Mouse (Mus musculus) lung, postnatal 0 days (tissue): ENCODE results near the gene Kdm1b. TPM values are rescaled to one million over a fixed set of nuclear protein-coding genes. Genes with fewer than 3 reads are reported as not detected.

ENCODE experiments used
- ATAC-seq: fragments of 200-750 bp; cut with Nextera tagmentation; 2 replicates; pipeline ENCODE4 v1.8.0; 2017; ENCODE audit warnings: moderate library complexity
- DNase-seq: peaks from one replicate; pipeline ENCODE4 v3.0.0-alpha.2; 2016; ENCODE audit warnings: low spot score
- H3K27ac ChIP-seq: fragments of 300-500 bp; sonication (generic); 2 replicates; pipeline ENCODE4 v1.5.1; 2014; ENCODE audit warnings: antibody characterized with exemption, mild to moderate bottlenecking, low read length, mixed read lengths
- H3K27me3 ChIP-seq: fragments of 300-500 bp; sonication (generic); replicated peaks from 2 replicates; pipeline ENCODE4 v1.6.1; 2014; ENCODE audit warnings: low read length, mixed read lengths; ENCODE audit not compliant: insufficient read depth
- H3K36me3 ChIP-seq: fragments of 300-500 bp; sonication (generic); 2 replicates; pipeline ENCODE4 v1.6.1; 2014; ENCODE audit warnings: low read length, mixed read lengths; ENCODE audit not compliant: insufficient read depth
- H3K4me1 ChIP-seq: fragments of 300-500 bp; sonication (generic); 2 replicates; pipeline ENCODE4 v1.6.1; 2014; ENCODE audit warnings: antibody characterized with exemption, low read depth, low read length, mixed read lengths; ENCODE audit not compliant: insufficient read depth
- H3K4me2 ChIP-seq: fragments of 300-500 bp; sonication (generic); replicated peaks from 2 replicates; pipeline ENCODE4 v1.6.1; 2014; ENCODE audit warnings: low read depth, mild to moderate bottlenecking, low read length, moderate library complexity, mixed read lengths
- H3K4me3 ChIP-seq: fragments of 300-500 bp; sonication (generic); 2 replicates; pipeline ENCODE4 v1.5.1; 2014; ENCODE audit warnings: low read depth, low read length
- H3K9ac ChIP-seq: fragments of 300-500 bp; sonication (generic); replicated peaks from 2 replicates; pipeline ENCODE4 v1.6.1; 2014; ENCODE audit warnings: low read depth, mild to moderate bottlenecking
- H3K9me3 ChIP-seq: fragments of 300-500 bp; sonication (generic); 2 replicates; pipeline ENCODE4 v1.6.1; 2016; ENCODE audit warnings: low read length, mixed read lengths
- CTCF ChIP-seq: IDR thresholded peaks from 2 replicates; pipeline ENCODE4 v1.5.1; 2016; ENCODE audit warnings: antibody characterized with exemption, mild to moderate bottlenecking
- EP300 ChIP-seq: IDR thresholded peaks from 2 replicates; pipeline ENCODE4 v1.6.1; 2016; ENCODE audit warnings: antibody characterized with exemption, mild to moderate bottlenecking, control low read depth
- WGBS: fragments of 180-500 bp; shearing (Covaris S2); extraction: QIAGEN DNeasy Blood & Tissue Kit; methylation state at CpG from one replicate; pipeline ENCODE4 v1.1.7; 2014; 5-methylcytosine and 5-hydroxymethylcytosine counted together
- polyA plus RNA-seq: library from polyadenylated mRNA; unstranded; fragments of >200 nt; fragmentation: Nextera tagmentation; extraction: Ambion mirVana; gene quantifications from 2 replicates; pipeline ENCODE4 v1.2.1, GENCODE M21; 2015

Kdm1b gene
- polyA plus RNA-seq, 1 experiment from 2014 or later: 7.0 TPM

DNA sequence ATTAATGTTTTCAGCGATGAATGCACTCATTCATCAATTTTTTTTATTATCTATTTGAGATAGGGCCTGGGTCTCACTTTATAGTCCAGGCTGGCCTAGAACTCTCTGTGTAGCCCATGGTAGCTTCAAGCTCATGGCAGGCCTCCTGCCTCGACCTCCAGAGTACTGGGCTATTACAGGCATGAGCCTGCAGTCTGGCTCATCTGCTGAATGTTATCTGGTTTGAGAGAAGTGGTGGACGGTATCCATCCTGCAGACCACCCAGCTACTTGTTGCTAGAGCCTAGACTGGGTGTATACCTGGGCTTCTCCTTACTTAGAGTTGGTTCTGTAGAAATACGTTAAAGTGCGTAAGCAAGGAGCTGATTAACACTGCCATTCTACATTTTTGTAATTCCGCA, 23.7 kb downstream of the Kdm1b start:
- 88% methylated on average over 6 of the region's 6 CpGs for WGBS

DNA sequence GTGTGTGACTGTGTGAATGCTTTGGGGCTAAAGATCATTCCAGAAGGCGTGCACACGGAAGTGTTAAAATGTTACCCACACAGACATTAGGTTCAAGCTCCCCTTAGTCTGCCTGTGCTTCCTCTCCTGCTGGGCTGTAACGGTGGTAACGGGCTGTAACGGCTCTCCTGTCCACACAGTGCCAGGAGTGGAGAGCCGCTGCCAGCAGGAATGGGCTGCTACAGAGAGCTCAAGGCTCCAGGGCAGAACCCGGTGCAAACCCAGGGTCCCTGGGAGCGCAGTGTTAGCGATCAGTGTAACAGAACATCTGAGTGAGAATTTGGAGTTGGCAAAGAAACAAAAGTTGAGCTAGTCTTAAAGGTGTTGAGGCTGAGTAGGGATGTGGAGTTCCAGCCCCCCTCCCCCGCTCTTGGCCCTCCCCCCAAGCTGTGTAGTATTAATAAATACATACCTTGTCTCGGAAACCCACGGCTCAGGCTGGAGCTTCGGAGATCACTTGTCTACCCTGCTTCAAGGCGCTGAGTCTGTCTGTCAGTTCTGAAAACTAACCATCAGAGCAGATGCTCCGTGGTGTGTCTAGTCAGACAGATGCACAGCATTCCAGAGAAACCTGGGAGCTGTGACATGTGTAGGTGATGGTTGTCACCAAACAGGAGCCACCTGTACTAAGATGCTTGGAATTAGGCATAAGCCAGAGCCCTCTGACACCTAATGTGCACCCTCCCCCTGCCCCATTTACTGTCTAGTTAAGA, 27.2 kb downstream of the Kdm1b start:
- H3K27ac ChIP-seq: no peak overlapping the region
- H3K36me3 ChIP-seq: peaks cover 17% of the 10 kb centered on the region; the same call in 1 of the 2 replicates
- H3K4me2 ChIP-seq: no peak overlapping the region
- H3K9me3 ChIP-seq: no peaks in the 10 kb centered on the region
- ATAC-seq: no peak
- no peak overlapping the region for H3K9ac ChIP-seq
- no peak for DNase-seq
- no peaks in the 10 kb centered on the region for H3K27me3 ChIP-seq
- 72% methylated on average over 15 of the region's 15 CpGs for WGBS
- no peaks in the 10 kb centered on the region for H3K4me1 ChIP-seq
- TF ChIP-seq CTCF (no peak), EP300 (no peak)
- H3K4me3 ChIP-seq: no peak overlapping the region

More for the DNA sequence above, 23.7 kb downstream of the Kdm1b start:
- H3K36me3 ChIP-seq: peaks cover 7% of the 10 kb centered on the region; the same call in 1 of the 2 replicates
- H3K9ac ChIP-seq: no peak overlapping the region
- H3K9me3 ChIP-seq: no peaks in the 10 kb centered on the region
- no peak overlapping the region for H3K4me3 ChIP-seq
- DNase-seq (no peak), ATAC-seq (no peak)
- H3K4me2 ChIP-seq: no peak overlapping the region
- no peaks in the 10 kb centered on the region for H3K27me3 ChIP-seq
- H3K4me1 ChIP-seq: no peaks in the 10 kb centered on the region
- no peak for TF ChIP-seq CTCF
- H3K27ac ChIP-seq: no peak overlapping the region

DNA sequence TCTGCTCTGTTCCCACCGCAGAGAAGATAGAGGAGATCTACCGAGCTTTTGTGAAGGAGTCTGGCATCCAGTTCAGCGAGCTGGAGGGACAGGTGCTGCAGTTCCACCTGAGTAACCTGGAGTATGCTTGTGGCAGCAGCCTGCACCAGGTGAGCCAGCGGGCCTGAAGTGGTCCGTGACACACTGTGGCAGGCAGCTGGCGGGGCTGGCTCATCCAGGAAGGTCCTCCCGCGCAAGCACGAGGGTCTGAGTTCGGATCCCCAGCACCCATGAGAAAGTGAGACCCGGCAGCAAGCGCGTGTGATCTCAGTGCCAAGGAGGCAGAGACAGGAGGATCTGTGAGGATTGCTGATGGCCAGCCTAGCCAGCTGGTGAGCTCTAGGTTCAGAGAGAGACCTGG, 28.6 kb downstream of the Kdm1b start:
- WGBS: 88% methylated on average over 13 of the region's 13 CpGs

DNA sequence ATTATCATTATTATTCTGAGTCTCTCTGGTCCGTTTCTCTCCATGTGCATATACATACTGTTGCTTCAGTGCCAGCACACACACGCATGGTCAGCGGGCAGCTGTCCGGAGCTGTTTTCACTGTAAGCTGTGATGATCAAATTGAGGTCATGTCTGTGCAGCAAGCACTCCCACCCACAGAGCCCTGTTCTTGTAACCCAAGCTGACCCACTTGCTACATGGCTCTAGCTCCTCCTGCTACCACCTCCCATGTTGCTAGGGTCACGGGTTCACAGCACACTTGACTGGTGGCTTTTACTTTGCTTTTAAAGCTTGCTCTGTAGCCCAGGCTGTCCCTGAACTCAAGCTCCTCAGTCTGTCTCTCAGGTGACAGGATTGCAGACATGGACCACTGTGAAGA, 29.2 kb downstream of the Kdm1b start:
- ATAC-seq (no peak), DNase-seq (no peak)
- Histone ChIP-seq H3K9me3 (no peaks in the 10 kb centered on the region), H3K36me3 (peaks cover 16% of the 10 kb centered on the region; the same call in 1 of the 2 replicates), H3K4me1 (no peaks in the 10 kb centered on the region), H3K27ac (no peak overlapping the region), H3K9ac (no peak overlapping the region), H3K4me2 (no peak overlapping the region), H3K4me3 (no peak overlapping the region), H3K27me3 (no peaks in the 10 kb centered on the region)
- WGBS: 88% methylated on average over 5 of the region's 5 CpGs
- no peak for TF ChIP-seq EP300

More for the DNA sequence above, 28.6 kb downstream of the Kdm1b start:
- Histone ChIP-seq H3K9me3 (no peaks in the 10 kb centered on the region), H3K9ac (no peak overlapping the region), H3K4me1 (no peaks in the 10 kb centered on the region), H3K27ac (no peak overlapping the region), H3K4me2 (no peak overlapping the region), H3K36me3 (peaks cover 12% of the 10 kb centered on the region; the same call in 1 of the 2 replicates), H3K27me3 (no peaks in the 10 kb centered on the region), H3K4me3 (no peak overlapping the region)
- TF ChIP-seq EP300: no peak
- TF ChIP-seq CTCF: no peak
- no peak for ATAC-seq
- no peak for DNase-seq

GRCm38 (mm10) chr13:47076156-47076555, 32.9 kb downstream of the Kdm1b start:
- H3K9me3 ChIP-seq: no peaks in the 10 kb centered on the region
- no peak for DNase-seq
- H3K4me1 ChIP-seq: no peaks in the 10 kb centered on the region
- WGBS: 80% methylated on average over 5 of the region's 5 CpGs
- H3K27ac ChIP-seq: no peak overlapping the region
- no peak overlapping the region for H3K9ac ChIP-seq
- peaks cover 21% of the 10 kb centered on the region for H3K36me3 ChIP-seq
- no peaks in the 10 kb centered on the region for H3K27me3 ChIP-seq
- H3K4me3 ChIP-seq: no peak overlapping the region
- no peak for TF ChIP-seq EP300
- no peak for TF ChIP-seq CTCF
- no peak for ATAC-seq
- no peak overlapping the region for H3K4me2 ChIP-seq

DNA sequence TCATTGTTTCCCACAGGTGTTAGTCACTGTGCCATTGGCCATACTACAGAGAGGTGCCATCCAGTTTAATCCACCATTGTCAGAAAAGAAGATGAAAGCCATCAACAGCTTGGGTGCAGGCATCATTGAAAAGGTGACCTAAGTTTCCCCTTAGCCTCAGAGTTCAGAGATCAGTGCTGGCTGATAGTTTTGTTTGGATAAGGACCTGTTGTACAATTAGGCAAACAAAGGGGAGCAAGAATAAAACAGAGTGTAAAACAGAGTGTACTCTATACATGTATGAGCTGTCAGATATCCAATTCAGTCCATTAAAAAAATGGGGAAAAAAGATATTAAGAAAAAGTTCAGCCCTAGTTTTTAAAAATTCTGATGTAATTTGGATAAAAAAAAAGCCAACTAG, 34.1 kb downstream of the Kdm1b start:
- Histone ChIP-seq H3K9me3 (no peaks in the 10 kb centered on the region), H3K27ac (no peak overlapping the region), H3K4me1 (no peaks in the 10 kb centered on the region), H3K36me3 (peaks cover 21% of the 10 kb centered on the region), H3K27me3 (no peaks in the 10 kb centered on the region), H3K4me2 (no peak overlapping the region), H3K4me3 (no peak overlapping the region), H3K9ac (no peak overlapping the region)
- TF ChIP-seq EP300 (no peak), CTCF (no peak)
- ATAC-seq (no peak), DNase-seq (no peak)

GRCm38 (mm10) chr13:47078799-47079198, 35.5 kb downstream of the Kdm1b start:
- Histone ChIP-seq H3K4me3 (no peak overlapping the region), H3K27me3 (no peaks in the 10 kb centered on the region), H3K9ac (no peak overlapping the region), H3K27ac (no peak overlapping the region), H3K9me3 (no peaks in the 10 kb centered on the region), H3K4me2 (no peak overlapping the region), H3K4me1 (no peaks in the 10 kb centered on the region), H3K36me3 (peaks cover 17% of the 10 kb centered on the region)
- no peak for TF ChIP-seq EP300
- TF ChIP-seq CTCF: peak; percentile 52
- 74% methylated on average over 5 of the region's 5 CpGs for WGBS
- DNase-seq: peak; percentile 28
- ATAC-seq: no peak
